In the genomic region with DNA sequence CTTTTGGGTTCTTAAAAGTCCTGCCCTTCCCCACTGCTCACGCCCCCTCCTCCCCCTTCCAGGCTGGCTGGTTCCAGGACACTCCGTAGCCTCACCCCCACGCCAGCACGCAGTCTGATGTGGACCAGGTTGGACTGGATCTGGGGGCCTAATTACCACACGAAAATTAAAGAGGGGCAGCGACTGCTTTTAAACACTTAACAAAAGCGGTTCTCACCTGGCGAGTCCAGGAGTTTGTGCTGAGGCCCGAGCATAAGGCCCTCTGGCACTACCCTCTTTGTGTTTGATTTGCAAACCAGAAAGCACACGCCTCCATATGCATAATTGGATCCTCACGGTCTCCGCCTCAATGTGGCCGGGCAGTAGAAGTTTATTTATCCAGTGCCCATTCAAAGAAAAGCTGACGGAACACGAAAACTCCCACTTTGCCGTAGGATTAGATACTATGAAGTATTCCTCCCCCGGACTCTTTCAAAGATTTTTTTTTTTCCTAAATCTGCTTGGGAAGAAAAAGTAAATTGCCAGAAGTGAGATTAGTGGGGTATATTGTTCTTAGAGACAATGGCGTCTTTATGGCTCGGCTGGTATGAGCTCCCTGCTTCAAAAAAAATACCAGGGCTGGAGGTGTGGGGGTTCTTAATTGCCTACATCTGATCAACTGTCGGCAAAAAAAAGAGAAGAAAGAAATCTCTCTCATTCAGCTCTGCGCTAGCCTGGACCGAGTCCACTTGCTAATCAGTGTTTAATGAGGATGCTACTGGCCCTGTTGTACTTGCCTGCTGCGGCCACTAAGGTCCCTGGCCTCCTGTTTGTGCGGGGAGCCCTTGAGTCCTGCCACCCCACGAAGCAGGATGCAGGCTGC, we compare ENCODE assay signal across 8 mouse cellular contexts.
DNase-seq lines count a peak whose midpoint lies in the region; ATAC-seq and TF ChIP-seq lines count a peak whose summit lies in the region.

No protein-coding gene starts in this region.

- H3K27me3 ChIP-seq in hindbrain, embryonic 12.5 days = peaks cover 12% of the 10 kb centered on the region
- H3K27me3 ChIP-seq in liver, embryonic 11.5 days (replicated peaks; ENCODE audit: control insufficient read depth, insufficient read depth, low read length) = peaks cover 18% of the 10 kb centered on the region
- no peaks in the 10 kb centered on the region for H3K27me3 ChIP-seq in stomach, postnatal 0 days (ENCODE audit: control insufficient read depth, insufficient read depth, low read length)

- H3K9ac ChIP-seq in hindbrain, embryonic 12.5 days = peak overlapping the region; percentile 49
- H3K9ac ChIP-seq in liver, embryonic 11.5 days (ENCODE audit: low read depth, low read length) = no peak overlapping the region
- no peak overlapping the region for H3K9ac ChIP-seq in stomach, postnatal 0 days (ENCODE audit: low read length)

- H3K27ac ChIP-seq in hindbrain, embryonic 12.5 days = peak overlapping the region; percentile 36; the same call in 1 of the 2 replicates
- no peak overlapping the region for H3K27ac ChIP-seq in liver, embryonic 11.5 days (ENCODE audit: low read depth, low read length)
- H3K27ac ChIP-seq in stomach, postnatal 0 days (replicated peaks) = no peak overlapping the region

- no peak for TF ChIP-seq CTCF in stomach, postnatal 0 days (IDR thresholded peaks at IDR 0.05; ENCODE audit: low read depth)

- WGBS in hindbrain, embryonic 12.5 days = under 1% methylated on average over 25 of the region's 25 CpGs
- 16% methylated on average over 25 of the region's 25 CpGs for WGBS in liver, embryonic 11.5 days
- 18% methylated on average over 25 of the region's 25 CpGs for WGBS in stomach, postnatal 0 days

- peaks cover 24% of the 10 kb centered on the region for H3K4me1 ChIP-seq in hindbrain, embryonic 12.5 days
- H3K4me1 ChIP-seq in liver, embryonic 11.5 days (replicated peaks; ENCODE audit: control insufficient read depth, insufficient read depth, low read length) = no peaks in the 10 kb centered on the region
- peaks cover 2% of the 10 kb centered on the region; the same call in 1 of the 2 replicates for H3K4me1 ChIP-seq in stomach, postnatal 0 days (replicated peaks; ENCODE audit: control insufficient read depth, insufficient read depth)

- H3K4me2 ChIP-seq in hindbrain, embryonic 12.5 days (replicated peaks) = peak overlapping the region; percentile 52
- peak overlapping the region; percentile 53 for H3K4me2 ChIP-seq in liver, embryonic 11.5 days
- H3K4me2 ChIP-seq in stomach, postnatal 0 days (replicated peaks; ENCODE audit: low read depth) = peak overlapping the region; percentile 37; the same call in 1 of the 2 replicates

- no peaks in the 10 kb centered on the region for H3K36me3 ChIP-seq in hindbrain, embryonic 12.5 days
- no peaks in the 10 kb centered on the region for H3K36me3 ChIP-seq in liver, embryonic 11.5 days (ENCODE audit: control insufficient read depth, insufficient read depth, low read length)
- H3K36me3 ChIP-seq in stomach, postnatal 0 days (ENCODE audit: control insufficient read depth, insufficient read depth, low read length) = no peaks in the 10 kb centered on the region

- H3K9me3 ChIP-seq in hindbrain, embryonic 12.5 days (replicated peaks) = no peaks in the 10 kb centered on the region
- H3K9me3 ChIP-seq in liver, embryonic 11.5 days (ENCODE audit: control insufficient read depth, low read length) = no peaks in the 10 kb centered on the region
- H3K9me3 ChIP-seq in stomach, postnatal 0 days (ENCODE audit: control insufficient read depth, low read length) = no peaks in the 10 kb centered on the region

- no peak for TF ChIP-seq EP300 in stomach, postnatal 0 days (optimal IDR thresholded peaks at IDR 0.05)

- peak overlapping the region; percentile 17 for H3K4me3 ChIP-seq in hindbrain, embryonic 12.5 days
- 0 out of 2 replicates have a peak overlapping the region, but pooled peaks have one; percentile 17 for H3K4me3 ChIP-seq in liver, embryonic 11.5 days (ENCODE audit: low read depth, low read length)
- H3K4me3 ChIP-seq in stomach, postnatal 0 days (ENCODE audit: low read depth, low read length) = no peak overlapping the region

- ATAC-seq in hindbrain, embryonic 12.5 days (ENCODE audit: low FRiP score) = peak; percentile 80
- no peak for ATAC-seq in liver, embryonic 11.5 days (replicated peaks; ENCODE audit: low FRiP score)
- no peak for ATAC-seq in stomach, postnatal 0 days (ENCODE audit: low FRiP score, low TSS enrichment)

- DNase-seq in adrenal gland, postnatal 36 days = peak; percentile 13 to 16
- DNase-seq in adrenal gland, adult 18-20 months (ENCODE audit: low spot score in 2 of 2) = no peak
- DNase-seq in R1 (ENCODE audit: low read depth, low spot score) = peak; percentile 12
- peak; percentile 46 for DNase-seq in liver, embryonic 11.5 days (ENCODE audit: low spot score)
- DNase-seq in stomach, postnatal 0 days (ENCODE audit: low spot score) = peak; percentile 41
- DNase-seq in spleen, postnatal 4 days (ENCODE audit: low spot score in 2 of 2) = no peak
- no peak for DNase-seq in urinary bladder, postnatal 10 days (ENCODE audit: low spot score)

Comparison
In these comparisons a context has a peak if more than half of its experiments do, and no peak if none do; other contexts are left out.
1. DNase-seq: peak in adrenal gland, postnatal 36 days (2 of 2), R1 (single experiment), liver, embryonic 11.5 days (single experiment) and stomach, postnatal 0 days (single experiment); none in adrenal gland, adult 18-20 months (0 of 2), spleen, postnatal 4 days (0 of 2) and urinary bladder, postnatal 10 days (single experiment).
2. Peak in every context shown above with its lines, with median percentiles within 50 percentile points of each other: H3K4me2 ChIP-seq.